Mouse (Mus musculus): ENCODE results near the gene Capza2. TPM values are rescaled to one million over a fixed set of nuclear protein-coding genes. Genes with fewer than 3 reads are reported as not detected.
A peak's percentile ranks its signal among the peaks of the same experiment; 100 is the strongest.

The Capza2 gene
- polyA plus RNA-seq, 1 experiment from 2014 or later: 257 TPM

DNA sequence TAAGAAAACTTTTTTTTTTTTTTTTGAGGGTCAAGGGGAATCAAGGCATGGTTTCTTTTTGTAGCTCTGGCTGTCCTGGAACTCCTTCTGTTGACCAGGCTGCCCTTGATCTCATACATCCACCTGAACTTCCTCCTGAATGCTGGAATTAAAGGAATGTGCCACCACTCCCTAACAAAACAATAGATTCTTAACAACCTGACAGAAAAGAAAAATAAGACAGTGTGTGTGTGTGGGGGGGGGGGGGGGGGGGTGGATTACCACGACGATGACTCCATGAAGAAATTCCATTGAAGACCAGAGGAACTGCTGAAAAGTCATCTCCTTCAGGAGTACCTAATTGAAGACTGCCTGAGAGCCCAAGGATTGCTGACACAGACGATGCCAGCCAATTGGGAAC, 14.6 kb upstream of the Capza2 start:
- H3K4me3 ChIP-seq: no peak overlapping the region
- no peaks in the 10 kb centered on the region for H3K4me1 ChIP-seq
- 88% methylated on average over 3 of the region's 3 CpGs for WGBS
- H3K27me3 ChIP-seq: no peaks in the 10 kb centered on the region
- no peak overlapping the region for H3K27ac ChIP-seq (replicated peaks)
- no peaks in the 10 kb centered on the region for H3K9me3 ChIP-seq
- no peak for ATAC-seq (replicated peaks)
- no peak overlapping the region for H3K9ac ChIP-seq (replicated peaks)
- no peaks in the 10 kb centered on the region for H3K36me3 ChIP-seq
- H3K4me2 ChIP-seq (replicated peaks): no peak overlapping the region

DNA sequence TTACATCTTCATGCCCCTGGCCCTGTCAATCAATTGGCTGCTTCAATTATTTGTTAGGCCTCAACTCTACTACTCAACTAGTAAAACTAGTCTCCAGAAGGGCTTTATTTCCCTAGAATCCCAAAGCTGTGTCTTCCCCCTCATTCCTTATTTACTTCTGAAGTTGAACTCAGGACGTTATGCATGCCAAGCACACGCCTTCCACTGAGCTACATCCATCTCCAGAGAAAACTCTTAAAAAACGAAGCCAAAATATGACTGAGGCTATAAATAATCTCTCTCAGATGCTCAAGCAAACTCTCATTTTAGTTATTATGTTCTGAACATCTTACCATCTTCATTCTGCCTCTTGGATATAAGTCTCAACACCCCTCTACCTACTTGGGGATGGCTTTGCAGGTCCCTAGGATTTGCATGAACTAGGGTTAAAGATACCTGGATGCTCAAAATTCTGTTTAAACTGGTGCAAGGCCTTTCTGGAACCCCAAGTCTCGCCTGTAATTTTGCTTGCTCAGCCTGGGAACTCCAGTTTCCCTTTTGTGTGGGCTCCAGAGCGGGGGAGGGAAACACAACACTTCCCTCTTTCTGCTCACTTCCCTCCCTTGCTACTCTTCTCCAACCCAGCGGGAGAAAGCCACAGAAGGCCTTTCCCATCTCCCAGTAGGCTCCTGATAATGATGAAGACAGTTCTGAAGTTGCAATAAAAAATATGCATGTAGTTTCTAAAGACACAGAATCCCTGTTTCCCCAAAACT, 7.2 kb upstream of the Capza2 start:
- H3K4me1 ChIP-seq: no peaks in the 10 kb centered on the region
- H3K27me3 ChIP-seq: no peaks in the 10 kb centered on the region
- no peak overlapping the region for H3K27ac ChIP-seq (replicated peaks)
- H3K4me3 ChIP-seq: no peak overlapping the region
- no peaks in the 10 kb centered on the region for H3K36me3 ChIP-seq
- no peaks in the 10 kb centered on the region for H3K9me3 ChIP-seq
- WGBS: 63% methylated on average over 6 of the region's 6 CpGs
- H3K4me2 ChIP-seq (replicated peaks): no peak overlapping the region
- no peak for ATAC-seq (replicated peaks)
- H3K9ac ChIP-seq (replicated peaks): no peak overlapping the region

DNA sequence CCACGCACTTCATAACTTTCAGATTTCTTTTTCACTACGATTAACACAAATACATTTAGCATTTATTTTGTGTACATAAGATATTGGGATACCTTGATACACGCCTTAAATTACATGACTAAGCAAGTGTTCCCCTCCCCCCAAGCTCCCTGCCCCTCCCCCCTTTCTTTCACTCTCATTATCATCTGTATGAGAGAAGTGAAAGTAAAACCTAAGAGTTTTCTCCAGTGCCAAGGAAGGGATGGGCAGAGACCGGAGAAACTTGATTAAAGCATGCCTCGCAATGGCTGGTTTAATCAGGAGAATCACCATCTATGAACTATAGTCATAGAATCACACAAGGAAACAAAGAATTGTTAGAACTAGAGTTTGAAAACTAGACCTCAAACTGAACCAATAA, 6.3 kb upstream of the Capza2 start:
- no peaks in the 10 kb centered on the region for H3K4me1 ChIP-seq

GRCm38 (mm10) chr6:17631611-17632010, 4.4 kb upstream of the Capza2 start:
- Histone ChIP-seq H3K4me1 (no peaks in the 10 kb centered on the region), H3K9me3 (no peaks in the 10 kb centered on the region), H3K4me2 (replicated peaks) (no peak overlapping the region), H3K4me3 (no peak overlapping the region), H3K27ac (replicated peaks) (no peak overlapping the region), H3K36me3 (no peaks in the 10 kb centered on the region), H3K27me3 (no peaks in the 10 kb centered on the region), H3K9ac (replicated peaks) (no peak overlapping the region)
- WGBS: 82% methylated on average over 5 of the region's 5 CpGs
- ATAC-seq (replicated peaks): no peak

More for the DNA sequence above, 6.3 kb upstream of the Capza2 start:
- Histone ChIP-seq H3K27ac (replicated peaks) (no peak overlapping the region), H3K9ac (replicated peaks) (no peak overlapping the region), H3K4me3 (no peak overlapping the region), H3K9me3 (no peaks in the 10 kb centered on the region), H3K4me2 (replicated peaks) (no peak overlapping the region), H3K27me3 (no peaks in the 10 kb centered on the region), H3K36me3 (no peaks in the 10 kb centered on the region)
- no peak for ATAC-seq (replicated peaks)
- WGBS: 55% methylated on average over 5 of the region's 5 CpGs

DNA sequence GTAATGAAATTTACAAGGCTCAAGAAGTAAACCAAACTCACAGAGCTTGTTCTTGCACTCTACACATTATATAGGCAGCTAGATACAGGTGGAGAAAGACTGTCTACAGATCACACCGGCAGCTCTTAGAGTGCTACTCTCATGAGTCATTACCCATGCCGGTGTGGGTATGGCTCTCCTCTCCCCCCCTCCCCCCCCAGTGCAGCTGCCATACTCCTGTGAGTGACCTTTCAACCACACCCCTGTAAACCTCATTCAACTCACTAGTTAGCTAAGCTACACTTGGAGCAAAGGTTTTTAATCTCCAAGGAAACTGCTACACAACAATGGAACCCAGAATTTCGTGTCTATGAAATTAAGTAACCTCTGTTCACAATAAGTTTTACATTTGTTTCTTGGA, 2.2 kb upstream of the Capza2 start:
- Histone ChIP-seq H3K4me3 (no peak overlapping the region), H3K27ac (replicated peaks) (no peak overlapping the region), H3K4me2 (replicated peaks) (no peak overlapping the region), H3K9me3 (no peaks in the 10 kb centered on the region), H3K4me1 (peaks cover 8% of the 10 kb centered on the region), H3K27me3 (no peaks in the 10 kb centered on the region), H3K9ac (replicated peaks) (no peak overlapping the region), H3K36me3 (no peaks in the 10 kb centered on the region)
- ATAC-seq (replicated peaks): no peak
- 63% methylated on average over 3 of the region's 3 CpGs for WGBS

DNA sequence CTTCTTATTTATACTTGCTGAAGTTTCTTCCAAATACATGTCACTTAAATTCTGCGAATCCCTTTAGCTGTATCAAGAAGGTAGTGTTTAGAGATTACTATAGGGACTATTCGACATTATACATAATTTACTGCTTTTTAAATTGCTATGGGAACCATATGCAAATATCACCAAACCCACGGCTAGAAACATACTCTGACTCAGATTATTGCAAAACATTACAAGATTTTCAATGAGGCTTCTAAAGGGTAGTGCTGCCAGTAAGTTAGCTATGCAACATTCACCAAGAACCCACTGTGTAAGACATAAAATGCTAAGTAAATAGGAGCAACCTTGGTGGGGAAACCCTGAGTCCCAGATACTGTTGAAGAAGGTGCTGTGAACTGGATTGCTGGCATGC, 1.0 kb upstream of the Capza2 start:
- H3K36me3 ChIP-seq: no peaks in the 10 kb centered on the region
- H3K4me3 ChIP-seq: no peak overlapping the region
- 84% methylated on average over 3 of the region's 3 CpGs for WGBS
- no peak for ATAC-seq (replicated peaks)
- H3K27me3 ChIP-seq: no peaks in the 10 kb centered on the region
- no peaks in the 10 kb centered on the region for H3K9me3 ChIP-seq
- no peak overlapping the region for H3K9ac ChIP-seq (replicated peaks)
- H3K4me1 ChIP-seq: peaks cover 15% of the 10 kb centered on the region
- no peak overlapping the region for H3K27ac ChIP-seq (replicated peaks)
- H3K4me2 ChIP-seq (replicated peaks): no peak overlapping the region

- peak; percentile 96 for ATAC-seq (replicated peaks)
- peak overlapping the region; percentile 97 for H3K4me3 ChIP-seq
- H3K4me2 ChIP-seq (replicated peaks): peak overlapping the region; percentile 38
- 0 out of 2 replicates have a peak, but pooled peaks cover 3% of the 10 kb centered on the region for H3K36me3 ChIP-seq
- peak overlapping the region; percentile 97 for H3K27ac ChIP-seq (replicated peaks)
- no peaks in the 10 kb centered on the region for H3K27me3 ChIP-seq
- 0% methylated on average over 29 of the region's 45 CpGs for WGBS
- H3K9me3 ChIP-seq: no peaks in the 10 kb centered on the region
- peak overlapping the region; percentile 96 for H3K9ac ChIP-seq (replicated peaks)
- peaks cover 16% of the 10 kb centered on the region for H3K4me1 ChIP-seq
Measured at GRCm38 (mm10) chr6:17636764-17637170, 733 bp downstream of the Capza2 start.

DNA sequence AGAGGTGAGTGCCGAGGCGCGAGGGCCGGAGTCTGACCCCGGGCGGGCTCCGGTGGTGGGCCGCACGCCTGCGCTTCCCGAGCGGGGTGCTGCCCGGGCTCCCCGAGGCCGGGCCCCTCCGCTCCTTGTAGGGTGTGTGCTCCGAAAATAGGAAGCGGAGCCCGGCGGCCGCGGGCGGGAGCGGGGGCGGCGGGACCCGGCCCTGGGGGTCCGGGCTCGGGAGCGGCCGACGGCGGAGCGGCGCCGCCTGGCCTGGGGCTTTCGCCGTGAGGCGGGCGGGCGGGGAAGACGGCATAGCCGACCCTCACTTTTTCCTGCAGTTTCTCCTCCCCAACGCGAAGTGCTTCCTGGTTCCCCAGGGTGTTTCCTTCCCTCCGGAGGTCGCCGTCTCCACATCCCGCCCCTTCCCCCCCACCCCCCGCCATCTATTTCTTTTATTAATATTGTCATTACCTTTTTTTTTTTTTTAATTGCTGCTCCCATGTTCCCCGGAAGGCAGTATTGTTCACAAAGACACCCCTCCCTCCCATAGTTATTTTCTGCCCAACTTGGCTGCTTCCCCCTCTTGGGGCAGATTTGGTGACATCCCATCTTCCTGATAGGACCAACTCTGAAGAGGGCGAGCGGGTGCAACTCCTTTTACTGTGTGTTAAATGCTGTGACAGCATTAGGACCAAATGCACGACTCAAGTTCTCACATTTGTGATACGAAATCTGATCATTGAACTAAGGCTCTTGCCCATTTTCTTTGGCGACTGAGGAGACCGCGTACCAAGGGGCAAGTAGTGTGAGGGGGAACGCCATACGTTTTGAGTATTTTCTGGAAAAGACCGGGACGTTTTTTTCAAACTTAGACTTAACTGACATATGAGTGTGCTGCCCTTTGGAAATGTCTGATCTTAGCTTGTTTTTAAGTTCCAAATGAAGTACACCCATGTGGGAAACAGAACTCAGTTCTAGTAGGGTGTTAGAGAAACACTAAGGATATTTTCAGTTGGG, 1.5 kb downstream of the Capza2 start:
- Histone ChIP-seq H3K27me3 (no peaks in the 10 kb centered on the region), H3K9me3 (no peaks in the 10 kb centered on the region), H3K36me3 (0 out of 2 replicates have a peak, but pooled peaks cover 3% of the 10 kb centered on the region), H3K27ac (replicated peaks) (peak overlapping the region; percentile 97), H3K4me1 (peaks cover 16% of the 10 kb centered on the region), H3K4me3 (peak overlapping the region; percentile 97), H3K4me2 (replicated peaks) (peak overlapping the region; percentile 52), H3K9ac (replicated peaks) (peak overlapping the region; percentile 96)
- under 1% methylated on average over 60 of the region's 62 CpGs for WGBS
- peak; percentile 88 for ATAC-seq (replicated peaks)

DNA sequence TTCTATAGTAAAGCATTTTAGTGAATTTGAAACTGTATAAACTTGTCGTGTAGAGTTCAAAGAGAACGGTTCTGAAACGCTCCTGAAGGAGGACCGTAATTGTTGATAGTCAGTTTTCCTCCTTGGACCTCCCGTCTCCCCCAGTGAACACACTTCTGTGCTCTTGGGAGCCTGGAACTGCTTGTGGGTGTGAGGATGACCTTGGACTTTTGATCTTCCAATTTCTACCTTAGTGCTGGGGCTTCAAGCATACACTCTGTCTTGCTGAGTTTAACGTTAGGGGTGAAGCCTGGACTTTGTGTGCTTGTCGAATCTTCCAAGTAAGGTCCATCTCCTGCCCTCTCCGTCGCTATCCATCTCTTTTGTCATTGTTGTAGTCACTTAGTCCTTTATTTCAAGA, 4.0 kb downstream of the Capza2 start:
- Histone ChIP-seq H3K4me3 (no peak overlapping the region), H3K27ac (replicated peaks) (no peak overlapping the region), H3K9me3 (no peaks in the 10 kb centered on the region), H3K36me3 (0 out of 2 replicates have a peak, but pooled peaks cover 3% of the 10 kb centered on the region), H3K27me3 (no peaks in the 10 kb centered on the region), H3K4me2 (replicated peaks) (no peak overlapping the region), H3K4me1 (peaks cover 16% of the 10 kb centered on the region), H3K9ac (replicated peaks) (no peak overlapping the region)
- no peak for ATAC-seq (replicated peaks)
- 95% methylated on average over 9 of the region's 9 CpGs for WGBS

GRCm38 (mm10) chr6:17642739-17643138, 6.7 kb downstream of the Capza2 start:
- 0 out of 2 replicates have a peak, but pooled peaks cover 3% of the 10 kb centered on the region for H3K36me3 ChIP-seq
- ATAC-seq (replicated peaks): no peak
- H3K4me3 ChIP-seq: no peak overlapping the region
- H3K9me3 ChIP-seq: no peaks in the 10 kb centered on the region
- no peak overlapping the region for H3K27ac ChIP-seq (replicated peaks)
- no peaks in the 10 kb centered on the region for H3K27me3 ChIP-seq
- H3K9ac ChIP-seq (replicated peaks): no peak overlapping the region
- 65% methylated on average over 3 of the region's 3 CpGs for WGBS
- H3K4me1 ChIP-seq: peaks cover 16% of the 10 kb centered on the region
- H3K4me2 ChIP-seq (replicated peaks): no peak overlapping the region

DNA sequence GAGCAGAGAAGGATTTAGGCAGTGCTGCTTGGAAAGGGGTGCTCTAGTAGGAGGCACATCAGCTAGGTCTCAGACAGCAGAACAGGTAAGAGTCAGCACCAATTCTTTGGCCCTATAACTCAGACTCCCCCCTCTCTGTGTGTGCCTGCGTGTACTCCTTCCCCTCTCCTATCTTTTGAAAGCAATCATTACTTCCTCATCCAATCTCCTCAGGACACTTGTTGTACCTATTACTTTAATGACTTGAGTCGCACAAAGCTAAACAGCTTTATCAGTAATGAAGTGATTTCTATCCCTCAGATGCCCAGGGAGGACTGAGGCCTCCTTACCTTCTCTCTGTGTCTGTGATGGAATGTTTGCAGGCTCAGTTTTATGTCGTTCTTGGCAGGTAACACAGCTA, 10.1 kb downstream of the Capza2 start:
- H3K9ac ChIP-seq (replicated peaks): no peak overlapping the region
- H3K36me3 ChIP-seq: peaks cover 20% of the 10 kb centered on the region
- no peak overlapping the region for H3K27ac ChIP-seq (replicated peaks)
- no peak overlapping the region for H3K4me3 ChIP-seq
- no peaks in the 10 kb centered on the region for H3K9me3 ChIP-seq
- no peak overlapping the region for H3K4me2 ChIP-seq (replicated peaks)
- ATAC-seq (replicated peaks): no peak
- WGBS: 74% methylated on average over 3 of the region's 3 CpGs
- no peaks in the 10 kb centered on the region for H3K27me3 ChIP-seq
- no peaks in the 10 kb centered on the region for H3K4me1 ChIP-seq

DNA sequence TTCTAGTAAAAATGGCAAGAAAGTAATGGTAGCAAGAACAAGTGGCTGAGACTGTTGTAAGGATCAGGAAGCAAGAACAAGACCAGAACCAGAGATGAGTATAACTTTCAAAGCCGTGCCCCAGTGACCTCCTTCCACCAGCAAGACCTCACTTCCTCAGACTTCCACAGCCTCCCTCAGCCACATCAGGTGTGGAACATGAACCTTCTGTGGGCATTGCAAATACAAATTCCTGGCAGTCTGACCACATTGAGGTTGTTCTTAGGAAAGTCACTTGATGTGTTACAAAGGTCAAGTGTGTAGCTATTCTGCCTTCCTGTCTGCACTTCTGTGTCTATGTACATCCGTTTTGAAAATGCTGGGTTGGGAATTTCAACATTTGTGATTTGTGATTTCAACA, 16.1 kb downstream of the Capza2 start:
- H3K9ac ChIP-seq (replicated peaks): no peak overlapping the region
- H3K36me3 ChIP-seq: peaks cover 33% of the 10 kb centered on the region
- peaks cover 4% of the 10 kb centered on the region for H3K4me1 ChIP-seq
- no peaks in the 10 kb centered on the region for H3K27me3 ChIP-seq
- 91% methylated on average over 2 of the region's 2 CpGs for WGBS
- H3K27ac ChIP-seq (replicated peaks): no peak overlapping the region
- H3K4me2 ChIP-seq (replicated peaks): no peak overlapping the region
- no peaks in the 10 kb centered on the region for H3K9me3 ChIP-seq
- H3K4me3 ChIP-seq: no peak overlapping the region
- no peak for ATAC-seq (replicated peaks)
